Mouse (Mus musculus) spleen, adult 2 months (tissue): ENCODE measurements at regions not wholly inside any gene's neighbourhood (a gene's known extent, or its start where the extent isn't known, plus 50 kb on each side); places are given as distances from the start of the nearest gene placed in this dataset.

Experiments
- CTCF ChIP-seq: fragments of 200-500 bp; IDR thresholded peaks from 2 replicates; pipeline ENCODE4 v1.5.1; 2011; ENCODE audit warnings: mild to moderate bottlenecking, inconsistent platforms; ENCODE audit not compliant: insufficient read depth, insufficient read length, insufficient replicate concordance; ENCODE audit errors: extremely low read depth
- POLR2A ChIP-seq: fragments of 200-500 bp; IDR thresholded peaks from 2 replicates; pipeline ENCODE4 v1.6.1; 2011; ENCODE audit warnings: low read depth, low read length, inconsistent platforms

GRCm38 (mm10) chr15:91928511-91928910, 90.4 kb downstream of the Smgc start:
- TF ChIP-seq POLR2A, result no peak
- TF ChIP-seq CTCF, result no peak
